Mouse (Mus musculus): ENCODE measurements around the gene B4galt2.

The B4galt2 gene

GRCm38 (mm10) chr4:117870437-117870836 lies 12.8 kb downstream of the B4galt2 start:
- no peak for DNase-seq (ENCODE audit: low spot score in 2 of 2)

GRCm38 (mm10) chr4:117869317-117869716 lies 14.0 kb downstream of the B4galt2 start:
- no peak for DNase-seq (ENCODE audit: low spot score in 2 of 2)

GRCm38 (mm10) chr4:117867823-117868222 lies 15.5 kb downstream of the B4galt2 start:
- DNase-seq (ENCODE audit: low spot score in 2 of 2) = no peak

- no peak for DNase-seq (ENCODE audit: low spot score in 2 of 2)
These were observed 16.3 kb downstream of the B4galt2 start for GRCm38 (mm10) chr4:117867000-117867399.

- no peak for DNase-seq (ENCODE audit: low spot score in 2 of 2)
These were observed 17.2 kb downstream of the B4galt2 start for GRCm38 (mm10) chr4:117866083-117866482.

GRCm38 (mm10) chr4:117862823-117863222 lies 20.5 kb downstream of the B4galt2 start:
- DNase-seq (ENCODE audit: low spot score in 2 of 2) = peak; percentile 50 to 55

GRCm38 (mm10) chr4:117860570-117860969 lies 22.7 kb downstream of the B4galt2 start:
- DNase-seq (ENCODE audit: low spot score in 2 of 2) = no peak

GRCm38 (mm10) chr4:117858794-117859193 lies 24.5 kb downstream of the B4galt2 start:
- DNase-seq (ENCODE audit: low spot score in 2 of 2) = no peak

GRCm38 (mm10) chr4:117855146-117855545 lies 28.1 kb downstream of the B4galt2 start:
- no peak for DNase-seq (ENCODE audit: low spot score in 2 of 2)

GRCm38 (mm10) chr4:117852152-117852868 lies 31.0 kb downstream of the B4galt2 start:
- no peak for DNase-seq (ENCODE audit: low spot score in 2 of 2)

GRCm38 (mm10) chr4:117850871-117851270 lies 32.4 kb downstream of the B4galt2 start:
- no peak for DNase-seq (ENCODE audit: low spot score in 2 of 2)

- no peak for DNase-seq (ENCODE audit: low spot score in 2 of 2)
These were observed 33.1 kb downstream of the B4galt2 start for GRCm38 (mm10) chr4:117850176-117850575.

GRCm38 (mm10) chr4:117849506-117849905 lies 33.8 kb downstream of the B4galt2 start:
- no peak for DNase-seq (ENCODE audit: low spot score in 2 of 2)

- no peak for DNase-seq (ENCODE audit: low spot score in 2 of 2)
These were observed 34.2 kb downstream of the B4galt2 start for GRCm38 (mm10) chr4:117849063-117849462.

- peak in 1 of 2 experiments; percentile 46 for DNase-seq (ENCODE audit: low spot score in 2 of 2)
These were observed 36.3 kb downstream of the B4galt2 start for GRCm38 (mm10) chr4:117847011-117847410.

- DNase-seq (ENCODE audit: low spot score in 2 of 2) = no peak
These were observed 37.0 kb downstream of the B4galt2 start for GRCm38 (mm10) chr4:117846261-117846660.

- DNase-seq (ENCODE audit: low spot score in 2 of 2) = no peak
These were observed 38.0 kb downstream of the B4galt2 start for GRCm38 (mm10) chr4:117845316-117845715.

- no peak for DNase-seq (ENCODE audit: low spot score in 2 of 2)
These were observed 38.8 kb downstream of the B4galt2 start for GRCm38 (mm10) chr4:117844467-117844866.

- no peak for DNase-seq (ENCODE audit: low spot score in 2 of 2)
These were observed 40.2 kb downstream of the B4galt2 start for GRCm38 (mm10) chr4:117843101-117843500.

- DNase-seq (ENCODE audit: low spot score in 2 of 2) = no peak
These were observed 41.7 kb downstream of the B4galt2 start for GRCm38 (mm10) chr4:117841566-117841965.

GRCm38 (mm10) chr4:117840821-117841220 lies 42.5 kb downstream of the B4galt2 start:
- DNase-seq (ENCODE audit: low spot score in 2 of 2) = no peak

- DNase-seq (ENCODE audit: low spot score in 2 of 2) = no peak
These were observed 43.9 kb downstream of the B4galt2 start for GRCm38 (mm10) chr4:117839366-117839765.

- DNase-seq (ENCODE audit: low spot score in 2 of 2) = no peak
These were observed 46.0 kb downstream of the B4galt2 start for GRCm38 (mm10) chr4:117837271-117837670.
